Mouse (Mus musculus): ENCODE measurements around the gene Klhdc2.

Gene Klhdc2

DNA sequence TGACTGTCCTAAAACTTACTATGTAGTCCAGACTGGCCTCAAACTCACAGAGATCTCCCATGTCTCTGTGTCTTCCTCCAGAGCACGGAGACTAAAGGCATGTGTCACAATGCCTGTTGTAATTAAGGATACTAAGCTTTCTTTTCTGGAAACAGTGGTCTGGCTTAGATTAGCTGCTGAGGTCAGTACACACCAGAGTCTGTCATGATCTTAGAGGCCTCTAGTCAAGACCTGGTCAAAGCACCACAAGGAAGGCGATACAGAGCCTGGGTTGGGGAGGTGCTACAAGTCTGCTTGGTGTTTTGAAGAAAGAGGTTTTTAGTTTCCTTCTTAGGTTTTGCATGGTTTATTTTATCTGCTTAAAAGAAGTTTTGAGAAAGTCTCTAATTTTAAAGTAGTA is 3.9 kb downstream of the Klhdc2 start:
- DNase-seq (ENCODE audit: extremely low spot score, low spot score): no peak

DNA sequence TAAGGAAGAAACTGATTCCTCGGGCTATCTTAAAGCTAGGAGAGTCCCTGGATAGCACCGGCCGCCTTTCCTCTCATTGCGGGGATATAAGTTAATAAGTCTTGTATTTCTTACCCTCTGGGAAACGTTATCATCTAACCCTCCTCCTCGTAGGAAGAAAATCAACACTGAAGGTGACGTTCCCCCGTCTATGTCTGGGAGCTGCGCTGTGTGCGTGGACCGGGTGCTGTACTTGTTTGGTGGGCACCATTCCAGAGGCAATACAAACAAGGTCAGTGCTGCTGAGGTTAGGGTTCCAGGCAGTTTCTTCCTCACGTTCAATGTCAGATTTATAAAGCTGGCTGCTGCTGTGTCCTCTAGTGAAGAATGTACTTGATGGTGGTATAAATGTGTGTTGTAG is 5.7 kb downstream of the Klhdc2 start:
- DNase-seq (ENCODE audit: extremely low spot score, low spot score): no peak

DNA sequence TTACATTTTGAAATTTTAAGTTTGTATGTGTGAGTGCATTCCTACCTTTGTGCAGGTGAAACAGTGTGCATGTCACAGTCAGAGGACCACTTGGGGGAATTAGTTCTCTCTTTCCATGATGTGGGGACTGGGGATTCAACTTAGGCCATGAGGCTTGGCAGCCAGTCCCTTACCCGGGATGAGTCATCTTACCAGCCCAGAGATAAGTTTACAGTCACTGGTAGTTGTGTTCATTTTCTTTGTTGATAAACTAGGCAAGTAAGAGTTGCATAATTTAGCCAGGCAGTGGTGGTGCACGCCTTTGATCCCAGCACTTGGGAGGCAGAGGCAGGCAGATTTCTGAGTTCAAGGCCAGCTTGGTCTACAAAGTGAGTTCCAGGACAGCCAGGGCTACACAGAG is 7.6 kb downstream of the Klhdc2 start:
- no peak for DNase-seq (ENCODE audit: extremely low spot score, low spot score)

GRCm38 (mm10) chr12:69306333-69306732 is 9.9 kb downstream of the Klhdc2 start:
- DNase-seq (ENCODE audit: extremely low spot score, low spot score): no peak

- no peak for DNase-seq (ENCODE audit: extremely low spot score, low spot score)
Measured at GRCm38 (mm10) chr12:69309659-69310058, 13.2 kb downstream of the Klhdc2 start.

DNA sequence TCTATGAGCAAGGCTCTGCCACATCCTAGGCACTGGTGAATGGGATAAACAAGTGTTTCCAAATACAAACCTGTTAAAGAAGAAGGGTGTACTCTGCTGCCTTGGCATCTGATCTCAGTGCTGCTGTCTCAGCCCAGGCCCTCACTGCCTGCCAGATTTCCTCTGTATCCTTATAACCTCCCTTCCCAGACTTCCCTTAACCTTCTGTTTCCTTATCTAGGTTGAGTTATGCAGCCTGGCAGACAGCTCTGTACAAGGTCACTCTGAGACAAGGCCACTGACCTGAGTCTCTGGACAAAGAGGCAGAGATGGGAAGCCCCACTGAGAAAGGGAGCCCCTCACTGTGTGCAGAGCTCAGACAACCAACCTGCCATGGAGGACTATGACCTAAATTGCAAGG is 21.9 kb downstream of the Klhdc2 start:
- no peak for DNase-seq (ENCODE audit: extremely low spot score, low spot score)

DNA sequence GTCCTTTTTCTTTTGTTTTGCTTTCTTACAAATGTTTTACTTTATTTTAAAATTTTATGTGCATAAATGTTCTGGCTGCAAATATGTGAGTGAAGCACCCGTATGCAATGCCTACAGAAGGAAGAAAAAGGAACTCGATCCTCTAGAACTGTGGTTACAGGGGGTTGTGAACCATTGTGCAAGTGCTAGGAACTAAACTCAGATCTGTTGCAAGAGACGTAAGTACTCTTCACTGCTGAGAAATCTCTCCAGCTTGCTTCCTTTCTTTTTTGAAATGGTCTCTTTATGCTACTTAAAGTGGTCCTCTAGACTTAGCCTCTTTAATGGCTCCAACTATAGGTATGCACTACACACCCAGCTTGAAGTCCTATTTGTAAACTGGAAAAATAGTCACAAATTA is 34.7 kb downstream of the Klhdc2 start:
- DNase-seq (ENCODE audit: extremely low spot score, low spot score): no peak

DNA sequence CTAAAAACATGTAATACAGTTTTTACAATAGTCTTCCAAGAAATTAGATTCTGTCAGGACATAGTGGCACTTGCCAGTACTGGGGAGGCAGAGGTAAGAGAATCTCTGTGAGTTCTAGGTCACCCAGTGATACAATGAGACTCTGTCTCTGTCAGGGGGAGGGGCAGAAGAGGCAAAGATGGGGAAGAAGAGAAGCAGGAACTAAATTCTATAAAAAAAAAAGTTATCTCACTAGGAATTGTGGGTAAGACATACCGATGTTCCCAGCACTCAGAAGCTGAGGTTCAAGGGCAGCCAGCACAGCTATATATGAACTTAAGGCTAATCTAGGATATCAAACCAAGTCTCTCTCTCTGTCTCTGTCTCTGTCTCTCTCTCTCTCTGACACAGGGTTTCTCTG is 35.7 kb downstream of the Klhdc2 start:
- DNase-seq (ENCODE audit: extremely low spot score, low spot score): no peak

- no peak for DNase-seq (ENCODE audit: extremely low spot score, low spot score)
Measured at GRCm38 (mm10) chr12:69333547-69333946, 37.1 kb downstream of the Klhdc2 start.

DNA sequence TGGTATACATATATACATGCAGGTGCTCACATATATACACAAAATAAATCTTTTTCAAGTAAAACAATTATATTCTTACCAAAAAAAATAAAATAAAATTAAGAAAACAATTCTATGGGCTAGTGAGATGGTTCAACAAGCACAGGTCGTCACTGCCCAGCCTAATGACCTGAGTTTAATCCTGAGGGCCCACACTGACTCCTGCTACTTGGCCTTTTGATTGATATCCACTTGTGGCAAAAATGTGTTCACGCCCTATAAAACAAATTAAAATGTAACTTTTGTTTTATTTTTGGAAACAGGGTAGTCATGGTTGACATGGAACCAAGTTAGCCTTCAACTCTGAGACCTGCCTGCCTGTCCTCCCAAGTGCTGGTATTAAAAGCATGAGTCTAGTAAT is 53.4 kb downstream of the Klhdc2 start:
- no peak for DNase-seq (ENCODE audit: extremely low spot score, low spot score)

- DNase-seq (ENCODE audit: extremely low spot score, low spot score): no peak
Measured at GRCm38 (mm10) chr12:69351685-69352084, 55.2 kb downstream of the Klhdc2 start.

DNA sequence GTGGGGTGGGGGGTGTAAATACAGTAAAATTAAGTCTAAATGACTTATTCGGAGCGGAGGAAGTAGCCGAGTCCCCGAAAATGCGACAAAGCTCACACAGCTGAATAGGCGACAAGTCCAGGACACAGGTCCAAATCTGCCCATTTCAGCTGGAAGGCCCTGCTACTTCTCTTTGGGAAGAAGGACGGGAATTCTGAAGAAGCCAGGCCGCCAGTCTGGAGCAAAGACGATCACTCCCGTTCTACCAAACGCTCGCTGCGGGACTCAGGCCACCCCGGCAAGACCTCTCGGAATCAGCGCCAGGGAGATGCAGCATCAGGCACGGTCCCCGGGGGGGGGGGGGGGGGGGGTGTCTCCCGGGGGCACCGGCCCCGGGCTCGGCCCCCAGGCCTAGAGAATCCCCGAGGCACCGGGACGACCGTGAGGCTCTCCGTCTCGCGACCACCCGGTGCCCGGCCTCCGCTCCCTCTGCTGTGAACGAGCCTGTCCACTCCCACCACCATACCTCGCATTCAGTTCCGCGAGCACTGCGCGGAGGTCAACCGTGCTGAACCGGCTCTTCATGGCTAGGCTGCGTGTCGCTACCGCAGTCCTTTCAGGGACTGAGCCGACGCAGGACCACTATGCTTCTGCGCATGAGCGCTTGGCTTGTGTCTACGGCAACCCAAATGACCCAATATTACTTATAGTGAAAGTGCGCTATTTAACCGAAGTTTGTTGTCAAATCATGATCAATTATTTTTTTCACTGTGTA is 60.2 kb downstream of the Klhdc2 start, which contains the start of gene Nemf:
Nemf (minus strand) TSS at position 620 of the 754 bp plus-strand sequence.
- peak; percentile 80 for DNase-seq (ENCODE audit: extremely low spot score, low spot score)

GRCm38 (mm10) chr12:69357300-69357646 is 60.8 kb downstream of the Klhdc2 start:
- DNase-seq (ENCODE audit: extremely low spot score, low spot score): no peak
